Mouse (Mus musculus): ENCODE results near the gene Gsg1l.

Gsg1l gene

GRCm38 (mm10) chr7:126082286-126082741 lies at the start of gene Gsg1l:
TSS of gene Gsg1l (minus strand) at chr7:126082411.
- no peak for DNase-seq (ENCODE audit: low spot score)

- no peak for DNase-seq (ENCODE audit: low spot score)
Observed at GRCm38 (mm10) chr7:126127673-126128072, 45.5 kb upstream of the Gsg1l start.

DNA sequence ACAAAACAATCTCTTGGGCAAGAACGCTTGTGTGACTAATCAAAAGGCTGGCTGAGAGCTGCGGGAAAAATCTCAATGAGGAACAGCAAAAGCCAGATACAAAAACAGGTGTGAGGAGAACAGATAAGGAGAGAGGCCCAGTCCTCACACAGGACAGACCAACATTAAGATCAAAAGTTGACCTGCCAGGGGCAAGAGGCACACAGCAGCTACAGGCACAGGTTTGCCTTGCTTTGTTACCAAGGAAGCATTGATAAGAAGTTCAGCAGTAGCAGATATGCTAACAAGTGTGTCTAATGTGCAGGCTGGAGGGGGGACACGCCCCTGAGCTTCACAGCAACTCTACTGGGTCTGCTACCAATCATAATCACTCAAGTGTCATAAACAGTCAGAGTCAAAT lies 44.3 kb upstream of the Gsg1l start:
- no peak for DNase-seq (ENCODE audit: low spot score)

DNA sequence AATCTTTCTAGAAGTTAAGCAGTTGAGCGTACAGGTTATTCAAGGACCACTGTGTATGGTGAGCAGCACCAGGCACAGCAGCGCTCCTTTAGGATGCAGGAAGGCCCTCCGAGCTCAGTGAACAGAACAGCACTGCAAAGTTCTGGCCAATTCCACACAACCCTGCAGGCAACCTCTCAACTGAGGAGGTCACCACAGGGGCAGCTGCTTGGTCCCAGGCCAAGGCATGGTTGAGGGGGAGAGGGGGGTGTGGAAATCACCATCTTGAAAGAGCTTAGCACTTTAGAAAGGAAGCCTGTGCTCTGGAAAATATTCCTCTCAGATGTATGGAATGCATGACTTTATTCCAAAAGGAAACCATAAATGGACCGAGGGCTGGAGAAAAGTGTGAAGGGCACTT lies 39.3 kb upstream of the Gsg1l start:
- DNase-seq (ENCODE audit: low spot score) = no peak

DNA sequence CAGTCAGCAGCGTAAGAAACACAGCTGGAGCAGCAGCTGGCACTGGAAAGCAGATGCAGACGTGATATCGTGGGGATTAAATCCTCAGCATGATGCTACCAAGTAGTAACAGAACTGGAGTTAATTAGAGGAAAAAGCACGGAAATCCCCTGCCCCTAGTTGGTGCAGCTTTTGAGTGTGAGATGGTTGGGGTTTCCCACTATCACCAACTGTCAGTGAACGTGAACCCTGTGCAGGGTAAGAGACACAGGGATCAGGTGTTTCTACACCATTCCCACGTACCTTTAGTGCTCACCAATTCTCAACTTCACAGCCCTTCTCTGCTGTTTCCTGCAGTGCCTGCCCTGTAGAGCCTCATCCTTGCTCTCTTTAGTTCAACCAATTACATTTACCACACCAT lies 37.6 kb upstream of the Gsg1l start:
- no peak for DNase-seq (ENCODE audit: low spot score)

DNA sequence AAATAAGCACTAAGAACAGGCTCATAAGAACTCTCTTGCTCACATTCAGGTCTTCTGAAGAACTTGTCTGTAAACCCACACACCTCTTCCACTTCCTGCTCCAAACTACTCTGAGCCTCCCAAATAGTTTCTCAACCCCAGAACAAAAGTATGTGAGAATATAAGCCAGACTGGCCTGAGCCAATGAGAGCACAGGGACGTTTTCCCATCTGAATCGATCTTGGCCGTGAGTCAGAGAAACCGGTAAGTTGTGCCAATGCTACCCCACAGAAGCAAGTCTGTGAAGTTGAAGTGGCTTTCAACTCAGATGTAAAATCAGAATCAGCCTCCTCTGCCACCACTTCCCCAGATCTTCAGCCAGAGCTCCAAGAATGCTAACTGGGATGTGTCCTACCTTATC lies 31.1 kb upstream of the Gsg1l start:
- DNase-seq (ENCODE audit: low spot score) = no peak

DNA sequence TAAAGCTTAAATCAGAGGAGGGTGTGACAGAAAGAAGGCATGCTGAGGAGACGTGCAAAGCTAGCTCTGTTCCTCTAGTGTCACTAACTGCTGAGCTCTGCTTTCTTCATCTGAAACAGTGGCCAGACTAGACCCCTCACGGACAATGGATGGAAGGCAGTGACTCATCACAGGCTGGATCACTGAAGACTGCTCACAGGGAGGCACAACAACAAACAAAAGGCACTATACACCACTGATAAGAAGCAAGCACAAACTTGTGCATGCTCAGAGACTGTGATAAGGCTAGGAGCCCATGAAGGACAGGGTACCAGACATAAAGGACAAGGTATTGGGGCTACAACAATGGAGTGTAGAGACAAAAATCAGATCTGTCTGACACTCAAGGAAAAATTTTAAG lies 29.0 kb upstream of the Gsg1l start:
- no peak for DNase-seq (ENCODE audit: low spot score)

DNA sequence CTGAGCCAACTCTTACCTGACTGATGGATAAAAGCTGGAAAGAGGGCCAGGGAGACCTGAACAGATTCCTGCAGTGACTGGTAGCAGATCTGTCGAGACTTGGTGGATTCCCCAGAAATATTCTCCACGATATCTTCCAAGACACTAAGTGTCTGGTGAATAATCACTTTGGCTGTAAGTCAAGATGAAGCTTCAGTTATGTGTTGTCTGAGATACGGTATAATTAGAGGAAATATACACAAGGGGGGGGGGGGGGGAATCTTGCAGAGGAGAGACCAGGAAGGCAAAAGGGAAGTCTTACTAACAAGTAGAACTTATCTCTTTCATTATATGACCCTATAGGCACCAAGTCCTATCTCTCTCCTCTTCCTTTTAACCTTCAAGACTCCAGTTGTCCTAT lies 27.7 kb upstream of the Gsg1l start:
- DNase-seq (ENCODE audit: low spot score) = no peak

- no peak for DNase-seq (ENCODE audit: low spot score)
Observed at GRCm38 (mm10) chr7:126100440-126100839, 18.2 kb upstream of the Gsg1l start.

- DNase-seq (ENCODE audit: low spot score) = no peak
Observed at GRCm38 (mm10) chr7:126099835-126100234, 17.6 kb upstream of the Gsg1l start.

- no peak for DNase-seq (ENCODE audit: low spot score)
Observed at GRCm38 (mm10) chr7:126099163-126099775, 17.1 kb upstream of the Gsg1l start.

GRCm38 (mm10) chr7:126097219-126097915 lies 15.2 kb upstream of the Gsg1l start:
- DNase-seq (ENCODE audit: low spot score) = no peak

- DNase-seq (ENCODE audit: low spot score) = no peak
Observed at GRCm38 (mm10) chr7:126096596-126096995, 14.4 kb upstream of the Gsg1l start.

- DNase-seq (ENCODE audit: low spot score) = no peak
Observed at GRCm38 (mm10) chr7:126094738-126095137, 12.5 kb upstream of the Gsg1l start.

- DNase-seq (ENCODE audit: low spot score) = no peak
Observed at GRCm38 (mm10) chr7:126093162-126093561, 11.0 kb upstream of the Gsg1l start.

DNA sequence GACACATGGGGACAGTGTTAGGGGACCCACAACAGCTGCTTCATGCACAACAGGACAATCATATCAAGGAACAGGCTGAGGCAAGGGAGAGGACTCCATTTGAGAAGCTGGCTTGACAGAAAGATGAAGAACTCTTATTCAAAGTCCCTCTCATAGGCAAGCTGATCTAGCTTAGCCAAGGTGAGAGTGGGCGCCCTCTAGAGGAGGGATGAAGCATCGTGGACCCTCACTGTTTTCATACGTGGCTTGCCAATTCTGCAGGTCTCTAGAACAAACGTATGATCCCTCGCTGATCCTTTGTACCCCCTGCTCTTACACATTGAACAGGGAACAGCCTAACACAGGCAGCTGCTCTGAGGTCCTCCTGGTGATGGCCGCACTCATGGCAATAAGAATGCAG lies 7.6 kb upstream of the Gsg1l start:
- DNase-seq (ENCODE audit: low spot score) = peak; percentile 49

- no peak for DNase-seq (ENCODE audit: low spot score)
Observed at GRCm38 (mm10) chr7:126088155-126088554, 5.9 kb upstream of the Gsg1l start.

DNA sequence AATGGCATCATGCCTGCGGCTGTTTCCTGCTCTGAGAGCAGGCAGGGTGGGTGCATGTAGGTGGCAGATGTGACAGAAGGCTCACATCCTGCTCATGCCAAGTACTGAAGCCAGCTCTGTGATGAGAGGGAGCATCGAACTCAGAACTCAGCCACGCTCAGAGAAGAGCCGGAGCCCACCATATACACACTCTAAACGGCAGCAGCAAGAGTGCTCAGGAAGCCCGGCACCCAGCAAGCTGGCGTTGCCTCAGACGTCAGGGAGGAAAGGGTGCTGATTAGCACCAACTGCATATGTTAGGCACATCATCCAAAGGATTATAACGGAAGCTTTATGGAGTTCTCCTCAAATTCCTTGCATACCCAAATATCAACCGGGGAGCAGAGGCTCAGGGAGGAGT lies 5.4 kb upstream of the Gsg1l start:
- no peak for DNase-seq (ENCODE audit: low spot score)

- no peak for DNase-seq (ENCODE audit: low spot score)
Observed at GRCm38 (mm10) chr7:126086321-126086741, 4.1 kb upstream of the Gsg1l start.

DNA sequence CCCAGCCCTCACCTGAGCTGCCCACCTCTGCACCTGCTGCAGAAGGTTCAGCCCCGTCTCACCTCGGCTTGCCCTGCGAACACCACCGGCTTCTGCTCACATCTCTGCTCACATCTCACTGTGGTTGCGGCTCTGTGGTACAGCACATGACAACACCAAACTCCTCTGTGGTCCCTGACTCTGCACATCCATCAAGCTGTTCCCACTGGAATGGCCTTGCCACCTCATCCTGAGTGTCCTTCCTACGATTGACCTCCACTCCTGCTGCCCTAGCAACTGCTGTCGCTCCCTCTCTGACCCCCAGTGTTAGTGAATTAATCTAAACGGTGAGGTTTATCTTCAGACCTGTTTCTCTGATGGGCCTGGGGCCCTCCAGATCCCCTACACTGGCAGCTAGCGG lies 2.9 kb upstream of the Gsg1l start:
- no peak for DNase-seq (ENCODE audit: low spot score)

DNA sequence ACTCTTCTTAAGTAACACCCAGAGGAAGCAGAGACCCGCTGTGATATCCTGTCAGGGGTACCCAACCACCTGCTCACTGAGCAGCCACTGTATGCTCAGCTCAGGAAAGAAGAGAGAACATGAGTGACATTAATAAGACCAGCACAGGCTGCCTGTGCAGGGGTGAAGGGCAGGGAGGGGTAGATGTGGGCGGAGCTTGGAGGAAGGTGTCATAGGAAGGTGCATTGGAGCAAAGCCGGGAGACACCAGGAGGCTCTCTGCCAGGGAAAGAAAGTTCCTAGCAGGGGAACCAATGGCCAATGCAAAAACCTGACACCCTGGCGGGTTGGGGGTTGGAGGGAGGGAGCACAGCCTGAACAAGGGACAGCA lies 1.8 kb upstream of the Gsg1l start:
- no peak for DNase-seq (ENCODE audit: low spot score)

- DNase-seq (ENCODE audit: low spot score) = no peak
Observed at GRCm38 (mm10) chr7:126083341-126083979, 1.2 kb upstream of the Gsg1l start.

GRCm38 (mm10) chr7:126081727-126082285 lies 405 bp downstream of the Gsg1l start:
- DNase-seq (ENCODE audit: low spot score) = no peak
